Mouse (Mus musculus): Measurements from ENCODE around the gene Macrod2.
A peak's percentile ranks its signal among the peaks of the same experiment; 100 is the strongest.

The Macrod2 gene

GRCm38 (mm10) chr2:141722531-141722930 is 1327.4 kb downstream of the Macrod2 start:
- no peak for DNase-seq

- DNase-seq: no peak
These were observed 1333.9 kb downstream of the Macrod2 start for GRCm38 (mm10) chr2:141728998-141729397.

GRCm38 (mm10) chr2:141736685-141737456 is 1341.8 kb downstream of the Macrod2 start:
- no peak for DNase-seq

- no peak for DNase-seq
These were observed 1343.6 kb downstream of the Macrod2 start for GRCm38 (mm10) chr2:141738702-141739101.

- no peak for DNase-seq
These were observed 1345.2 kb downstream of the Macrod2 start for GRCm38 (mm10) chr2:141740318-141740717.

- no peak for DNase-seq
These were observed 1405.1 kb downstream of the Macrod2 start for GRCm38 (mm10) chr2:141800236-141800635.

- no peak for DNase-seq
These were observed 1405.8 kb downstream of the Macrod2 start for GRCm38 (mm10) chr2:141800909-141801308.

GRCm38 (mm10) chr2:141816266-141816665 is 1421.2 kb downstream of the Macrod2 start:
- DNase-seq: no peak

- no peak for DNase-seq
These were observed 1422.6 kb downstream of the Macrod2 start for GRCm38 (mm10) chr2:141817546-141818180.

GRCm38 (mm10) chr2:141820795-141821194 is 1425.7 kb downstream of the Macrod2 start:
- DNase-seq: no peak

GRCm38 (mm10) chr2:141825606-141826495 is 1430.7 kb downstream of the Macrod2 start:
- no peak for DNase-seq

GRCm38 (mm10) chr2:141830496-141830895 is 1435.4 kb downstream of the Macrod2 start:
- peak; percentile 24 for DNase-seq

GRCm38 (mm10) chr2:141831515-141831914 is 1436.4 kb downstream of the Macrod2 start:
- no peak for DNase-seq

- no peak for DNase-seq
These were observed 1439.2 kb downstream of the Macrod2 start for GRCm38 (mm10) chr2:141834156-141834782.

GRCm38 (mm10) chr2:141844408-141845175 is 1449.5 kb downstream of the Macrod2 start:
- no peak for DNase-seq

GRCm38 (mm10) chr2:141859220-141859619 is 1464.1 kb downstream of the Macrod2 start:
- no peak for DNase-seq

- DNase-seq: no peak
These were observed 1466.7 kb downstream of the Macrod2 start for GRCm38 (mm10) chr2:141861679-141862268.

- no peak for DNase-seq
These were observed 1467.6 kb downstream of the Macrod2 start for GRCm38 (mm10) chr2:141862531-141863265.

- no peak for DNase-seq
These were observed 1468.6 kb downstream of the Macrod2 start for GRCm38 (mm10) chr2:141863628-141864165.

GRCm38 (mm10) chr2:141870930-141871329 is 1475.8 kb downstream of the Macrod2 start:
- no peak for DNase-seq

Data from kidney, adult 11 months (tissue).